Mouse (Mus musculus): ENCODE data around the gene Plekho1.

- TF ChIP-seq CTCF (IDR thresholded peaks at IDR 0.05; ENCODE audit: borderline replicate concordance, extremely low read depth, insufficient read depth, insufficient read length) (no peak), POLR2A (IDR thresholded peaks at IDR 0.05; ENCODE audit: borderline replicate concordance, extremely low read depth, insufficient read depth, insufficient read length, poor library complexity, severe bottlenecking) (no peak)
Measured at GRCm38 (mm10) chr3:96015681-96016080, 19.9 kb upstream of the Plekho1 start.
